Mouse (Mus musculus): ENCODE results near the gene Trpm4. TPM values are rescaled to one million over a fixed set of nuclear protein-coding genes. Genes with fewer than 3 reads are reported as not detected.
"Not testable (repeated sequence)": the region's sequence is repeated elsewhere in the genome, so short reads cannot be mapped to it uniquely, and the experiment has no call there.

The Trpm4 gene
- polyA plus RNA-seq, 1 experiment from 2014 or later = 15.0 TPM

DNA sequence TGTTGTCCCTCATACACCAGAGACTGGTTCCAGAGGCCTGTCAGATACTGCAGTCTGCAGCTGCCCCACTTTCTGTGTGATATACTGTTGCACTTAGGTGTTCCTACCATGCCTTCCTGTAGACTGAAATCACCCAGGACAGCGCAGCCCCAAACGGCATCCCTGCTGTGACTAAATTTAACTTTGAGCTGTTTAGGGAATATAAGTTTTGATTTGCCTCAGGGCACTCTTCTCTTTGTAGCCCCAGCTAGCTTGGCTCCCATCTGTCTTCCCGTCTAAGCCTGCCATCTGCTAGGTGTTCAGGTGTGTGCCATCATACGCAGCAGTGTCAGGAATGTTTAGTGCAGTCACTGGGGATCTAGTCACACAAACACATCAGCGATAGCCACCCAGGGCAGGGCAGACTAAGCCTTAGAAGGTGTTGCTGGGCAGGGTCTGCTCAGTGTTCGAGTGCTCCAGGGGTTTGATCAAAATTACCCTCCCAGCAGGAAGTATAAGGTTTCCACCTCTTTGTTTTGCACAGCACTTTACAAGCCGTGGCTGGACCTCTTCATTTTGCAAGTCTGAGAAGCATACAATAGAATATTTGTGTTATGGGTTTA, 70.5 kb downstream of the Trpm4 start:
- in situ Hi-C loops (cut with MboI; ENCODE audit: low pct_unique_long_range_greater_than_20kb) = no loop called here
- POLR2A ChIA-PET = no interaction called here
- no peak for ATAC-seq
- DNase-seq (ENCODE audit: low read depth, low spot score) = no peak
- no peak for TF ChIP-seq CTCF (IDR thresholded peaks at IDR 0.05)
- H3K27me3 ChIP-seq = peaks cover 43% of the 10 kb centered on the region
- CTCF ChIA-PET = interaction anchor here (2.4 kb wide), 1 partner anchor 14 kb away, joined by 10 read pairs; the partner anchor contains the start of gene Slc6a21

DNA sequence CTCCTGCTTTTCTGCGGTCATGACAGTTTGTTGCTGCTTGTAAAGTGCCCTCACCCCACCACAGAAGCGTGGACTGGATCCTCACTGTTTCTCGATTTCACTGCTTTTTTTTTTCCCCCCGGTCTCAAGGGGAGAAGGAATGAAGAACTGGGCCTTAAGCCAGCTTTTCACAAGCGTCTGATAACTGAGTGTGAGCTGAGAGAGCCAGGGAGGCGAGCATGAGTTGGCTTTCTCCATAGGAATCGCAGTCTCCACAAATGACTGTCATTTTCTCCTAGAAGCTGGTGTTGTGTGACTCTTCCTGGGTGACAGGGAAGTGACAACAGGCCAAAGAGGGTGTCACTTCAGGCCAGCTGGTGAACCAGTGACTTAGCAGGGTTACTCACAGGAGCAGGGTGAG, 71.3 kb downstream of the Trpm4 start:
- ChIA-PET POLR2A (no interaction called here), CTCF (interaction anchor here (2.4 kb wide), 1 partner anchor 15 kb away, joined by 10 read pairs; the partner anchor contains the start of gene Slc6a21)
- ATAC-seq = no peak

DNA sequence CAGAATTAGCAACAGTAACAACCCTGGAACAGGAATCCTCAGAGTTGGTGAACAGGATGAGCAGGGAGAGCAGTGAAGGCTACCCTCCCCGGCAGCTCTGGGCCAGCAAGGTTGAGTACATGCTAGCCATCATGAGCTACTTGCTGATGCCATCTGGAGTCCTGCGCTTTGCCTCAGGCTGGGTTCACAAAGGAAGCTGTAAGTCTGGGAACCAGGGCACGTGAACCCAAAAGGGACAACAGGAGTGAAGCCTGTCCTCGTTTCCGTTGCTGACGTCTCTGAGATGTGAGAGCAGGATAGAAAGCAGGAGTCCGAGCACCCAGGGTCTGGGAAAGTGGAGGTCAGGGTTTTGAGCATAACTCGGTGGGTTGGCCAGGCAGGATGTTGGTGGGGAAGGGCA, 74.3 kb downstream of the Trpm4 start:
- in situ Hi-C loops (cut with MboI; ENCODE audit: low pct_unique_long_range_greater_than_20kb) = no loop called here
- DNase-seq (ENCODE audit: low read depth, low spot score) (no peak), ATAC-seq (no peak)
- H3K27me3 ChIP-seq = peaks cover 28% of the 10 kb centered on the region
- TF ChIP-seq CTCF (IDR thresholded peaks at IDR 0.05) = no peak
- CTCF ChIA-PET = no interaction called here
- POLR2A ChIA-PET = no interaction called here

More for the DNA sequence above, 71.3 kb downstream of the Trpm4 start:
- no peak for DNase-seq (ENCODE audit: low read depth, low spot score)
- no peak for TF ChIP-seq CTCF (IDR thresholded peaks at IDR 0.05)
- in situ Hi-C loops (cut with MboI; ENCODE audit: low pct_unique_long_range_greater_than_20kb) = no loop called here
- H3K27me3 ChIP-seq = peaks cover 37% of the 10 kb centered on the region

DNA sequence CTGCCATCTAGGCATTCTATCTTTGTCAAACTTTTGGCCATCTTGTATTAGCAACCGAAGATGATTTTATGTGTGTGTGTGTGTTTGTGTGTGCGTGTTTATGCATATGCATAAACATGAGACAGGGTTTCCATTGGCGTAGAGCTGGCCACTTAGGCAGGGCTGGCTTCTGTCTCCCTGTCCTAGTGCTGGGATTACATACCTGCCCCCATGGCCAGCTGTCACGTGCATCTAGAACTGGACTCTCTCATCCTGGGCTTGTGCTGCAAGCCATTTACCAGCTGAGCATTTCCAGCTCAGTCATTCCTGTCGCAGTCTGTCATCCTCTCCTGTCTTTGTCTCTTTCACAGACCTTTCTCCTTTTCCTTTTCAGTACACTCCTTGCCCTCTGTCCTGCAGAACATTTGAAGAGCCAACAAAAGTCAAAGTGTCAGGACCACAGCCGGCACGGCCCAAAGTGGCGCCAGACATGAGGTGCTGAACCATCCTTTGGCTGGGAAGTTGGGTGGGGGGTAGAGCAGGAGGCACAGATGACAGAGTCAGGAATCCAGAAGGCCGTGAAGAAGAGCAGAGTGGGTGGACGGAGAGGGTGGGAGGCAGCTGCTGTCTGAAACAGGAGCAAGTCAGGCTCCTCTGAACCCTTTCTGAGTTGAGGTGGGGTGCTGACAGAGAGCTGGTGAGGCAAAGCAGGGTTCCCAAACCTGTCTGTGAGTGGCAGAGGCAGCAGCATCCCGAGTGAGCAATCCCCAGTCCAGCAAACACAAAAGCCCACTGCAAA, 76.3 kb downstream of the Trpm4 start:
- ChIA-PET POLR2A (no interaction called here), CTCF (no interaction called here)
- in situ Hi-C loops (cut with MboI; ENCODE audit: low pct_unique_long_range_greater_than_20kb) = no loop called here
- H3K27me3 ChIP-seq = peaks cover 21% of the 10 kb centered on the region
- no peak for TF ChIP-seq CTCF (IDR thresholded peaks at IDR 0.05)
- ATAC-seq (no peak), DNase-seq (ENCODE audit: low read depth, low spot score) (no peak)

DNA sequence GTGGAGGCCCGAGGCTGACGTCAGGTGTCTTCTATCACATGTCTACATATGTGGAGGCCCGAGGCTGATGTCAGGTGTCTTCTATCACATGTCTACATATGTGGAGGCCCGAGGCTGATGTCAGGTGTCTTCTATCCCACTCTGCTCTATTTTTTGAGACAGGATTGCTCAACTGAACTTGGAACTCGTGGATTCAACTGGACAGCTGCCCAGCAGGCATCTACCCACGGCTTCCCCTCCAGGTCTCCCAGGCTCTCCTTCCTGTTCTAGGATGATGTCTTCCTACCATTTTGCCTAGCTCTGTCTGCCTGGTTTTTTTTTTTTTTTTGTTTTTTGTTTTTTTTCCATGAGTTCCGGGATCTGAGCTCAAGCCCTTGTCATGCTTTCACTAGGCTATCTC, 77.8 kb downstream of the Trpm4 start:
- H3K27me3 ChIP-seq = peaks cover 11% of the 10 kb centered on the region
- DNase-seq (ENCODE audit: low read depth, low spot score); POLR2A ChIA-PET; ATAC-seq; in situ Hi-C loops (cut with MboI; ENCODE audit: low pct_unique_long_range_greater_than_20kb): not testable (repeated sequence)
- CTCF ChIA-PET = interaction anchor here (1.0 kb wide), 1 partner anchor 48 kb away, joined by 4 read pairs; no protein-coding TSS in a partner anchor

DNA sequence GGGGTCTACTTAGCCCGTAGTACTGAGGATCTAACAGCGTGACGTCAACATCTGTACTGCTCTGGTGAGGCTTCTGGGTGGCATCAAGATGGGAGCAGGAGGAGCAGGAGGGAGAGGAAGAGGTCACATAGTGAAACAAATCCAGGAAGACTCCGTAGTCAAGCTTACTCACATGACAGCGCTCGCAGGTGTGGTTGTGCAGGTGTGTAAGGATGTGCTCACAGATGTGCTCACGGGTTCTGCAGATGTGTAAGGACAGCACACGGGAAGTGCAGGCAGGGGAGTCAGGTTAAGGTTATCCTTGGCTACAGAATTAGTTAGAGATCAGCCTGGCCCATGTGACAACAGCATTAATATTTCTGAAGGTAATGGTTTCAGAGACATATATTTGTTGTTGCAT, 79.8 kb downstream of the Trpm4 start:
- POLR2A ChIA-PET = no interaction called here
- ATAC-seq (no peak), DNase-seq (ENCODE audit: low read depth, low spot score) (no peak)
- no peak for TF ChIP-seq CTCF (IDR thresholded peaks at IDR 0.05)
- in situ Hi-C loops (cut with MboI; ENCODE audit: low pct_unique_long_range_greater_than_20kb) = no loop called here
- no peaks in the 10 kb centered on the region for H3K27me3 ChIP-seq
- CTCF ChIA-PET = no interaction called here

Other genes starting within 250 kb of the Trpm4 start
- gene Rcn3, start 241.6 kb downstream of the Trpm4 start, polyA plus RNA-seq (2021) = 21.7 TPM
- gene Fcgrt, start 229.9 kb downstream of the Trpm4 start, polyA plus RNA-seq (2021) = 22.2 TPM
- gene Rps11, start 209.3 kb downstream of the Trpm4 start, polyA plus RNA-seq (2021) = 920 TPM
- gene Rpl13a, start 205.0 kb downstream of the Trpm4 start, polyA plus RNA-seq (2021) = 1,333 TPM
- gene Gm45713, start 197.5 kb downstream of the Trpm4 start, polyA plus RNA-seq (2021) = not detected
- gene Flt3l, start 197.3 kb downstream of the Trpm4 start, polyA plus RNA-seq (2021) = 7.3 TPM
- 68.2 TPM for gene Pih1d1, start 179.5 kb downstream of the Trpm4 start, polyA plus RNA-seq (2021)
- gene Aldh16a1, start 179.2 kb downstream of the Trpm4 start, polyA plus RNA-seq (2021) = 48.9 TPM
- gene Slc17a7, start 169.8 kb downstream of the Trpm4 start, polyA plus RNA-seq (2021) = 0.19 TPM
- not detected for gene Gfy, start 154.2 kb downstream of the Trpm4 start, polyA plus RNA-seq (2021)
- not detected for gene Pth2, start 152.8 kb downstream of the Trpm4 start, polyA plus RNA-seq (2021)
- gene Ccdc155, start 128.9 kb downstream of the Trpm4 start, polyA plus RNA-seq (2021) = 0.03 TPM
- not detected for gene Dkkl1, start 121.6 kb downstream of the Trpm4 start, polyA plus RNA-seq (2021)
- 94.7 TPM for gene Tead2, start 118.0 kb downstream of the Trpm4 start, polyA plus RNA-seq (2021)
- gene Cd37, start 94.7 kb downstream of the Trpm4 start, polyA plus RNA-seq (2021) = 0.81 TPM
- not detected for gene Slc6a16, start 92.7 kb downstream of the Trpm4 start, polyA plus RNA-seq (2021)
- not detected for gene Slc6a21, start 56.3 kb downstream of the Trpm4 start, polyA plus RNA-seq (2021)
- 0.06 TPM for gene Hrc, start 1.5 kb upstream of the Trpm4 start, polyA plus RNA-seq (2021)
- 4.1 TPM for gene Ppfia3, start 33.2 kb upstream of the Trpm4 start, polyA plus RNA-seq (2021)
- 4.7 TPM for gene Lin7b, start 36.8 kb upstream of the Trpm4 start, polyA plus RNA-seq (2021)
- gene Snrnp70, start 62.0 kb upstream of the Trpm4 start, polyA plus RNA-seq (2021) = 328 TPM
- 0.27 TPM for gene Kcna7, start 71.9 kb upstream of the Trpm4 start, polyA plus RNA-seq (2021)
- 3.0 TPM for gene Ntf5, start 79.9 kb upstream of the Trpm4 start, polyA plus RNA-seq (2021)
- gene Lhb, start 87.0 kb upstream of the Trpm4 start, polyA plus RNA-seq (2021) = 0.14 TPM
- gene Gys1, start 101.1 kb upstream of the Trpm4 start, polyA plus RNA-seq (2021) = 59.3 TPM
- 82.1 TPM for gene Ruvbl2, start 104.3 kb upstream of the Trpm4 start, polyA plus RNA-seq (2021)
- 15.6 TPM for gene Ftl1, start 126.1 kb upstream of the Trpm4 start, polyA plus RNA-seq (2021)
- gene Bax, start 133.1 kb upstream of the Trpm4 start, polyA plus RNA-seq (2021) = 201 TPM
- gene Tulp2, start 148.1 kb upstream of the Trpm4 start, polyA plus RNA-seq (2021) = 0.47 TPM
- not detected for gene Gm45808, start 153.0 kb upstream of the Trpm4 start, polyA plus RNA-seq (2021)
- 0.06 TPM for gene Dhdh, start 155.0 kb upstream of the Trpm4 start, polyA plus RNA-seq (2021)
- 506 TPM for gene Nucb1, start 176.6 kb upstream of the Trpm4 start, polyA plus RNA-seq (2021)
- 123 TPM for gene Ppp1r15a, start 192.5 kb upstream of the Trpm4 start, polyA plus RNA-seq (2021)
- gene Plekha4, start 192.6 kb upstream of the Trpm4 start, polyA plus RNA-seq (2021) = 2.2 TPM
- gene Hsd17b14, start 221.1 kb upstream of the Trpm4 start, polyA plus RNA-seq (2021) = 1.6 TPM
- gene Bcat2, start 236.4 kb upstream of the Trpm4 start, polyA plus RNA-seq (2021) = 57.2 TPM